Mouse (Mus musculus) midbrain, embryonic 10.5 days (tissue): ENCODE data around the gene Spata31d1b. TPM values are rescaled to one million over a fixed set of nuclear protein-coding genes. Genes with fewer than 3 reads are reported as not detected.
"Not testable (repeated sequence)": the region's sequence is repeated elsewhere in the genome, so short reads cannot be mapped to it uniquely, and the experiment has no call there.

Source experiments
- DNase-seq: peaks from one replicate; pipeline ENCODE4 v3.0.0-alpha.2; 2017; ENCODE audit warnings: low spot score
- H3K27ac ChIP-seq: fragments of 300-500 bp; sonication (generic); replicated peaks from 2 replicates; pipeline ENCODE4 v1.5.1; 2016; ENCODE audit warnings: mild to moderate bottlenecking
- H3K27me3 ChIP-seq: fragments of 300-500 bp; sonication (generic); 2 replicates; pipeline ENCODE4 v1.6.1; 2016; ENCODE audit warnings: low read depth, mild to moderate bottlenecking; ENCODE audit not compliant: poor library complexity, severe bottlenecking
- H3K36me3 ChIP-seq: fragments of 300-500 bp; sonication (generic); 2 replicates; pipeline ENCODE4 v1.6.1; 2016; ENCODE audit warnings: mild to moderate bottlenecking, moderate library complexity
- H3K4me1 ChIP-seq: fragments of 300-500 bp; sonication (generic); 2 replicates; pipeline ENCODE4 v1.6.1; 2016
- H3K4me3 ChIP-seq: fragments of 300-500 bp; sonication (generic); 2 replicates; pipeline ENCODE4 v1.5.1; 2016; ENCODE audit warnings: mild to moderate bottlenecking, moderate library complexity
- H3K9me3 ChIP-seq: fragments of 300-500 bp; sonication (generic); replicated peaks from 2 replicates; pipeline ENCODE4 v1.6.1; 2016; ENCODE audit warnings: mild to moderate bottlenecking
- WGBS: fragments of 180-500 bp; shearing (Covaris S2); methylation state at CpG from one replicate; pipeline ENCODE4 v1.1.7; 2016; 5-methylcytosine and 5-hydroxymethylcytosine counted together
- polyA plus RNA-seq: library from polyadenylated mRNA; unstranded; fragments of >200 nt; fragmentation: Nextera tagmentation; extraction: Ambion mirVana; gene quantifications from 2 replicates; pipeline ENCODE4 v1.2.1, GENCODE M21; 2016

Gene Spata31d1b
- polyA plus RNA-seq, 1 experiment from 2014 or later, result not detected

GRCm38 (mm10) chr13:59734347-59734746 lies 22.3 kb downstream of the Spata31d1b start:
- 43% methylated on average over 6 of the region's 6 CpGs for WGBS
- not testable (repeated sequence) for H3K27ac ChIP-seq, H3K36me3 ChIP-seq, H3K4me1 ChIP-seq, H3K4me3 ChIP-seq, H3K27me3 ChIP-seq, DNase-seq, H3K9me3 ChIP-seq

- peak; percentile 35 for DNase-seq
- 26% methylated on average over 3 of the region's 3 CpGs for WGBS
- no peak overlapping the region for H3K4me3 ChIP-seq
- H3K9me3 ChIP-seq, result no peaks in the 10 kb centered on the region
- H3K27me3 ChIP-seq, result no peaks in the 10 kb centered on the region
- H3K36me3 ChIP-seq, result no peaks in the 10 kb centered on the region
- no peak overlapping the region for H3K27ac ChIP-seq
- H3K4me1 ChIP-seq, result peaks cover 4% of the 10 kb centered on the region; the same call in 1 of the 2 replicates
These were observed 23.1 kb downstream of the Spata31d1b start for GRCm38 (mm10) chr13:59735190-59735589.

- 85% methylated on average over 2 of the region's 2 CpGs for WGBS
- H3K4me1 ChIP-seq, result peaks cover 4% of the 10 kb centered on the region; the same call in 1 of the 2 replicates
- no peak overlapping the region for H3K4me3 ChIP-seq
- no peaks in the 10 kb centered on the region for H3K27me3 ChIP-seq
- no peak for DNase-seq
- no peaks in the 10 kb centered on the region for H3K9me3 ChIP-seq
- H3K36me3 ChIP-seq, result no peaks in the 10 kb centered on the region
- no peak overlapping the region for H3K27ac ChIP-seq
These were observed 26.4 kb downstream of the Spata31d1b start for GRCm38 (mm10) chr13:59738455-59738854.

- H3K36me3 ChIP-seq, result no peaks in the 10 kb centered on the region
- no peak overlapping the region for H3K27ac ChIP-seq
- H3K27me3 ChIP-seq, result no peaks in the 10 kb centered on the region
- H3K9me3 ChIP-seq, result no peaks in the 10 kb centered on the region
- no peak overlapping the region for H3K4me3 ChIP-seq
- no peak for DNase-seq
- WGBS, result 93% methylated on average over 4 of the region's 4 CpGs
- peaks cover 3% of the 10 kb centered on the region; the same call in 1 of the 2 replicates for H3K4me1 ChIP-seq
These were observed 27.3 kb downstream of the Spata31d1b start for GRCm38 (mm10) chr13:59739397-59739796.

- Histone ChIP-seq H3K27ac (no peak overlapping the region), H3K27me3 (no peaks in the 10 kb centered on the region), H3K4me3 (no peak overlapping the region), H3K36me3 (no peaks in the 10 kb centered on the region), H3K9me3 (no peaks in the 10 kb centered on the region), H3K4me1 (no peaks in the 10 kb centered on the region)
- WGBS, result 94% methylated on average over 11 of the region's 11 CpGs
- DNase-seq, result no peak
These were observed 29.0 kb downstream of the Spata31d1b start for GRCm38 (mm10) chr13:59741096-59741495.

GRCm38 (mm10) chr13:59741697-59742096 lies 29.6 kb downstream of the Spata31d1b start:
- 88% methylated on average over 10 of the region's 10 CpGs for WGBS
- no peak for DNase-seq

GRCm38 (mm10) chr13:59745462-59745861 lies 33.4 kb downstream of the Spata31d1b start:
- no peak for DNase-seq
- WGBS, result 88% methylated on average over 6 of the region's 6 CpGs
- H3K4me3 ChIP-seq, result no peak overlapping the region
- no peaks in the 10 kb centered on the region for H3K27me3 ChIP-seq
- no peaks in the 10 kb centered on the region for H3K9me3 ChIP-seq
- H3K36me3 ChIP-seq, result no peaks in the 10 kb centered on the region
- H3K4me1 ChIP-seq, result no peaks in the 10 kb centered on the region
- H3K27ac ChIP-seq, result no peak overlapping the region

More at GRCm38 (mm10) chr13:59741697-59742096, 29.6 kb downstream of the Spata31d1b start:
- no peaks in the 10 kb centered on the region for H3K4me1 ChIP-seq
- no peaks in the 10 kb centered on the region for H3K27me3 ChIP-seq
- no peaks in the 10 kb centered on the region for H3K9me3 ChIP-seq
- no peak overlapping the region for H3K4me3 ChIP-seq
- no peak overlapping the region for H3K27ac ChIP-seq
- no peaks in the 10 kb centered on the region for H3K36me3 ChIP-seq

GRCm38 (mm10) chr13:59746164-59746563 lies 34.1 kb downstream of the Spata31d1b start:
- no peak for DNase-seq
- no peaks in the 10 kb centered on the region for H3K27me3 ChIP-seq
- 70% methylated on average over 6 of the region's 6 CpGs for WGBS

GRCm38 (mm10) chr13:59746711-59747110 lies 34.6 kb downstream of the Spata31d1b start, which contains the start of gene 1700014D04Rik:
1700014D04Rik (minus strand) TSS chr13:59746752.
- Histone ChIP-seq H3K36me3 (no peaks in the 10 kb centered on the region), H3K27ac (no peak within 1 kb of the TSS), H3K4me3 (no peak within 1 kb of the TSS), H3K9me3 (no peaks in the 10 kb centered on the region), H3K27me3 (no peaks in the 10 kb centered on the region), H3K4me1 (no peaks in the 10 kb centered on the region)
- DNase-seq, result no peak
- 81% methylated on average over 9 of the region's 9 CpGs for WGBS

More at GRCm38 (mm10) chr13:59746164-59746563, 34.1 kb downstream of the Spata31d1b start:
- H3K9me3 ChIP-seq, result no peaks in the 10 kb centered on the region
- no peak overlapping the region for H3K27ac ChIP-seq
- no peak overlapping the region for H3K4me3 ChIP-seq
- H3K36me3 ChIP-seq, result no peaks in the 10 kb centered on the region
- no peaks in the 10 kb centered on the region for H3K4me1 ChIP-seq

- 87% methylated on average over 12 of the region's 12 CpGs for WGBS
- no peaks in the 10 kb centered on the region for H3K9me3 ChIP-seq
- H3K4me3 ChIP-seq, result no peak overlapping the region
- DNase-seq, result no peak
- peaks cover 21% of the 10 kb centered on the region for H3K36me3 ChIP-seq
- no peaks in the 10 kb centered on the region for H3K4me1 ChIP-seq
- no peaks in the 10 kb centered on the region for H3K27me3 ChIP-seq
- H3K27ac ChIP-seq, result no peak overlapping the region
These were observed 38.2 kb downstream of the Spata31d1b start for GRCm38 (mm10) chr13:59750310-59750709.

GRCm38 (mm10) chr13:59756906-59757305 lies 44.8 kb downstream of the Spata31d1b start:
- DNase-seq, result no peak
- no peaks in the 10 kb centered on the region for H3K9me3 ChIP-seq
- H3K27ac ChIP-seq, result no peak overlapping the region
- no peak overlapping the region for H3K4me3 ChIP-seq
- H3K4me1 ChIP-seq, result no peaks in the 10 kb centered on the region
- 94% methylated on average over 7 of the region's 7 CpGs for WGBS
- H3K27me3 ChIP-seq, result no peaks in the 10 kb centered on the region
- peaks cover 81% of the 10 kb centered on the region for H3K36me3 ChIP-seq

GRCm38 (mm10) chr13:59762791-59763190 lies 50.7 kb downstream of the Spata31d1b start:
- DNase-seq, result no peak
- no peaks in the 10 kb centered on the region for H3K9me3 ChIP-seq
- no peaks in the 10 kb centered on the region for H3K27me3 ChIP-seq
- H3K36me3 ChIP-seq, result peaks cover 70% of the 10 kb centered on the region
- H3K4me3 ChIP-seq, result no peak overlapping the region
- no peak overlapping the region for H3K27ac ChIP-seq
- H3K4me1 ChIP-seq, result peaks cover 24% of the 10 kb centered on the region
- 95% methylated on average over 7 of the region's 7 CpGs for WGBS

GRCm38 (mm10) chr13:59766786-59767515 lies 54.9 kb downstream of the Spata31d1b start:
- Histone ChIP-seq H3K4me3 (no peak overlapping the region), H3K9me3 (no peaks in the 10 kb centered on the region), H3K4me1 (peaks cover 47% of the 10 kb centered on the region), H3K36me3 (peaks cover 37% of the 10 kb centered on the region), H3K27me3 (no peaks in the 10 kb centered on the region), H3K27ac (no peak overlapping the region)
- no peak for DNase-seq
- WGBS, result 88% methylated on average over 11 of the region's 11 CpGs
